Mouse (Mus musculus): ENCODE results near the gene Insl6.

The Insl6 gene

DNA sequence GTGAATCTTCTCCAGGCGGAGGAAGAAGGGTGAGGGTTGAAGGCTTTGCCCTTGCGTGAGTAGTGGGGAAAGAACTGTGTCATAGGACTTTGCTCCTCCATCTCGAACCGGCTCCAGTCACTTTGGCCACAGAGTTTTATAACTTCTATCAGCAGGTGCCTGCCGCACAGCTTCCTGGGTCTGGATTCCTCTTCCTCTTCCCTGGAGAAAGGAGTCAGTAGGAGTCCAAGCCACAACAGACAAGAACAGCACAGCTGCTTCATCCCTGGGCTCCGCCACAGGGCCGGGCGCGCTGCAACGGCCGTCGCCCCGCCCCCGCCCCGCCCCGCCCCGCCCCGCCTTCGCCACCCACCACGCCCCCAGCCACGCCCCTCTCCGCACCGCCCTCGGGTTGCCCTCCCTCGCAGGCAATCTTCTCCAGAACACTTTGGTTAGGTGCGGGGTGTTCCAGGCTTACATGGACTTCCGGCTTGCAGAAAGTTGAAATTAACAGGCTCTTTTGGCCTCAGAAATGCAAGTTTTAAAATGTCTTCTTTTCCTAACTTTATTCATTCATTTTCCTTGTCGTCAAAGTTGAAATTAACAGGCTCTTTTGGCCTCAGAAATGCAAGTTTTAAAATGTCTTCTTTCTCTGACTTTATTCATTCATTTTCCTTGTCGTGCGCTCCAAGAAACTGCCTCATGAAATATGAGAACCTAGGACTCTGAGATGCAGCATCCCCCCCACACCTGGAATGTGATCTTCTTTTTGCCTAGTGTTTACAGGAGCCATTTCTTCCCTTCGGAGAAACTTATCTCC is at the start of gene Insl6:
Insl6 (minus strand) TSS at position 304 of the 799 bp plus-strand sequence.
- DNase-seq (ENCODE audit: low spot score) = peak; percentile 27

GRCm38 (mm10) chr19:29374947-29375346 is 49.8 kb upstream of the Insl6 start:
- no peak for DNase-seq (ENCODE audit: low spot score)

DNA sequence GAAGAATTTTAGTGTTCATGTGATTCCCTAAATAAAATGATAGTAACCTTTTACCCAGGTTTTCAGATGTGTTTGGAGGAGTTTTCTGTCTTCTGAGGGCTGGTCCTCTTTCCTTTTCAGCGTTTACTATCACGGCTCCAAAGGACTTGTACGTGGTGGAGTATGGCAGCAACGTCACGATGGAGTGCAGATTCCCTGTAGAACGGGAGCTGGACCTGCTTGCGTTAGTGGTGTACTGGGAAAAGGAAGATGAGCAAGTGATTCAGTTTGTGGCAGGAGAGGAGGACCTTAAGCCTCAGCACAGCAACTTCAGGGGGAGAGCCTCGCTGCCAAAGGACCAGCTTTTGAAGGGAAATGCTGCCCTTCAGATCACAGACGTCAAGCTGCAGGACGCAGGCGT is 48.3 kb upstream of the Insl6 start:
- no peak for DNase-seq (ENCODE audit: low spot score)

- no peak for DNase-seq (ENCODE audit: low spot score)
Measured at GRCm38 (mm10) chr19:29372621-29373020, 47.5 kb upstream of the Insl6 start.

DNA sequence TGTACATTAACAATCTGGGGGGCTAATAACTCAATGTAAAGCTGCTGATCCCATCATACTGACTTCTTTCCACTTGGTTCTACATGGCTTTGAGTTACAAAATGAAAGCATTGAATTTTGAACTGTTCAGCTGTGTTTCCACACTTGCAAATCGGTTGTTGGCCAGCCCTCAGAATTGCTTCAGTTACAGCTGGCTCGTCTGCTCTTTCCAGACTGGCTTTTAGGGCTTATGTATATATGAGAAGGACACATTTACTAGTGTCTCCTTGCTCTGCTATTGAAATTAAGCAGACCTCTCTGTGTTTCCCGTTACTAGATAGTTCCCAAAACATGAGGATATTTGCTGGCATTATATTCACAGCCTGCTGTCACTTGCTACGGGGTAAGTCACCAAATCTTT is 47.0 kb upstream of the Insl6 start:
- no peak for DNase-seq (ENCODE audit: low spot score)

- DNase-seq (ENCODE audit: low spot score) = no peak
Measured at GRCm38 (mm10) chr19:29371284-29372081, 46.3 kb upstream of the Insl6 start.

- DNase-seq (ENCODE audit: low spot score) = no peak
Measured at GRCm38 (mm10) chr19:29370545-29371283, 45.6 kb upstream of the Insl6 start.

DNA sequence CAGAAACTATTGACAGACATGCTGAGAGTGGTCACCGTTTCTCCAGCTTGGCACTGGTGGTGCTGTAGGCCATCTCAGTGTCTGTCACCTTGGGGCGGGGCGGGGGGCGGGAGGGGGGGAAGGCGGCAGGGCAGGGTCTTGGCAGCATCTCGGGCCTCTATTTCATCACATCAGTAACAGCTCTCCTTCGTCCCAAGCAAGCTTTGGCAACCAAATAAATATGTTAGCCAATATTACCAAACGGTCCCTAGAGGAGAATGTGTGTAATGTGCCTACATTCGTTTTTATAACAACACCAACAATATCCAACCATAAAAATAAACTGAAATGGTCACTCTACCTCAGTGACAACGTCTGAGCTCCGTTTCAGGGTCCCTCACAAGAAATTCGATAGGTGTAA is 45.0 kb upstream of the Insl6 start:
- no peak for DNase-seq (ENCODE audit: low spot score)

GRCm38 (mm10) chr19:29368671-29369309 is 43.6 kb upstream of the Insl6 start:
- no peak for DNase-seq (ENCODE audit: low spot score)

GRCm38 (mm10) chr19:29368041-29368440 is 42.9 kb upstream of the Insl6 start:
- DNase-seq (ENCODE audit: low spot score) = no peak

- no peak for DNase-seq (ENCODE audit: low spot score)
Measured at GRCm38 (mm10) chr19:29366969-29367622, 41.9 kb upstream of the Insl6 start, which contains the start of the genes Plgrkt and Cd274. Gene Plgrkt (minus strand): TSS chr19:29367390. Gene Cd274 (plus strand): TSS chr19:29367455.

DNA sequence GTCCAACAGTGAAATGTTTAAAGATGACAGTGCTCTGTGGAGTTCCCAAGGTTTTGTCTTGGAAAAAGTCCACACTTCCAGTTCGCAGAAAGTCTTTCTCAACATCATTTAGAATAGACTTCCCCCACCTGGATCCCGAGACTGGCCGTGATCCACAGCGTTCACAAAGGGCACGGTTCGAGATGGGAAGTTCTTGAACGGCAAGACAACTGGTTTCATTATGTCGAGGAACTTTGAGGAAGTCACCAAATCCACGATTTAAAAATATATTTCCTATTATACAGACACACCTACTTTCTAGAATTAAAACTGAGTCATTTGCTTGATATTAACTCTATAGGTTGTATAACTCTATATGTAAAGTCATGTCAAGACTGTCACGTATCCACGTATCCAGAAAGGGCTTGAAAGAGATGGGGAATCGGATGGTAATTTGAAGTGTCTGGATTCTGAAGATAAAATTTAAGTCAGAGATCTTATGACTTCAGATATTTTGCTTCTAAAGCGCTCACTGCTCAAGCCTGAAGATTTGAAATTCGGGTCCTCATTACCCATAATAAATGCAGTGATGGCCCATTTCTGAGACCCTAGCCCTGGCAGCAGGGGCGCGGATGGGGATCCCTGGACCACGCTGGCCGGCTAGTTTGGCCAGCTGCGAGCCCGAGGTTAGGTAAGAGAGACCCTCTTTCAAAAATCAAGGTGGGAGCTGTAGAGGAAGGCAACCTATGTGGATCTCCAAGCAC is 41.2 kb upstream of the Insl6 start:
- no peak for DNase-seq (ENCODE audit: low spot score)

DNA sequence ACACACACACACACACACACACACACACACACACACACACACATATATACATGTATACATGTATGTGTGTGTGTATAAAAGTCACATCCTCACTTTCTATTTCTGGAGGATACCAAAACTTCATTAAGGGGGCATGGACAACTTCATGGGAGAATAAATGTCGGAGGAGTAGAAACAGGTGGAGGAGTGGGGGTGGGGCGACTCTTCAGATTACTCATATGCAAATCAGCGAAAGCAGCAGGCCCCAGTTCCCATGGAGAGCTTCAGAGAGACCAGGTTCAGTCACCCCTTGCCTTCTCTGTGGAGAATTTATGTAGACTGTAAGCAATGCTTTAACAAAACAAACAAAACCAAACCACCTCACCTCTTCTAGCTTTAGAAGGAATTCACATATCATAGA is 39.9 kb upstream of the Insl6 start:
- no peak for DNase-seq (ENCODE audit: low spot score)

DNA sequence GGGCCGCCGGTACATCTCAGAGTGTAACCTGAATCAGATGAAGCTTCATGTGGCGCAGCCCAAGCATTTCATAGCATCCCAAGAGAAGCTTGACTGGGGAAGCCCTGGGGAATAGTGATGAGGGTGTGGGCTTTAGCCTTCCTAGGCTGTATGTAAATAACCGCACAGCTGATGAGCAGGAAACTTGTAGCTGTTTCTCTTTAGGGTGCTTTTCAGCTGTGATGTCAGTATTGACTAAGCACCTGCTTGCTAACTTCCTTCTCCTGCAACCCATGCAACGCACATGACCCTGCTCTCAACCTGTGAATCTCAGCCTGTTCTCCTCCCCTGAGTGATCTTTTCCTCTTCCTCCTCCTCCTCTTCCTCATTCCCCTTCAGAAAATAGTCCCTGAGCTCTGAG is 38.9 kb upstream of the Insl6 start:
- DNase-seq (ENCODE audit: low spot score) = no peak

DNA sequence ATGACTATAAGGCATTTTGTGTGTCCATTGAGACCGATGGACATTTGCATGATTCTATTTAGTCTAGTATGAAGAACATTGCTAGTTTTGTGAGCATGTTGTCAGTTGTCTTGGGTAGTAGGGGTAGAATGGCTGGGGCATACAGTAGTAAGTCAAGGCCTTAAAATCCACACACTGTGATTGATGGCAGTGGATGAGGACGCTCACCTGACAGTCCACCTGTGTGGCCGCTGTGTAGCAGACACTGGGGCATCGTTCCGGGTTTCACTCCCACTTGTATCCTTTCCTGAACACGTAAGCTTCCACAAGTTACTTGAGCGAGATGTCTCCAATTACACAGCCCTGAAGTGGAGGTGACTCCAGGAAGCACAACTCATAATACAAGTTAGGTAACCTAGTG is 38.4 kb upstream of the Insl6 start:
- DNase-seq (ENCODE audit: low spot score) = no peak

DNA sequence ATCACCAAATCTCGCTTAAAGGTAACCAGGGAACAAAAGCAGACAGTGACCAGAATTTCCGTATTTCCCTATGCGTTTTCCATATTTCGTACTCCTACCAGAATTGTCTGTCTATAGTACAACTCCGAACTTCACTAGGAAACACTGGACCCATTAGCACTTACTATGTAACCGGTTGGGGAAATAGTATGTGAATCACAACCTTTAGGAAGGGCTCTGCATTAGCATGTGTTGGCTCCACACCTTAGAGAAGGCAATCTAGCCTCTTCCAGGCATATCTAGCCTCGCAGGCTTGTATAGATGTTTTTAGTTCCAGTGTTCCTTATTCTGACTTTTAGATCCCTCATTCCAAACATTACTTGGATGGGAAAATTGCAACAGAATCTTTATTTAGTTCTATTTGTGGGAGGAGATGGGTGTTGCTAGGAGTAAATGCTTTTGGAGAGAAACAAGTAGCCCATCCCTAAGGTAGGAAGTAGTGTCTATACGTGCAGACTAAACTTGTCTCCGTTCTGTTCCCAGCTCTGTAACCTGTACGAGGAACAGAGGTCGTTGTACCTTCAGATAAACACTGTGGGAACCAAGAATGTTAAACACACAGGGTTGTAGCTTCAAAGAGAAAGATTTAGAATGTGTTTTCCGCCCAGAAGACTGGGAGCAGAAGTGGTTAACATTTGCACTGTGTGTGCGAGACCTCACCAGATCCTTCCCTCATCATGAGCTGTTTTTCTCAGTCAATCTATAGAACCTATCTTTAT is 37.2 kb upstream of the Insl6 start:
- DNase-seq (ENCODE audit: low spot score) = no peak

- peak; percentile 70 for DNase-seq (ENCODE audit: low spot score)
Measured at GRCm38 (mm10) chr19:29361468-29362130, 36.4 kb upstream of the Insl6 start.

DNA sequence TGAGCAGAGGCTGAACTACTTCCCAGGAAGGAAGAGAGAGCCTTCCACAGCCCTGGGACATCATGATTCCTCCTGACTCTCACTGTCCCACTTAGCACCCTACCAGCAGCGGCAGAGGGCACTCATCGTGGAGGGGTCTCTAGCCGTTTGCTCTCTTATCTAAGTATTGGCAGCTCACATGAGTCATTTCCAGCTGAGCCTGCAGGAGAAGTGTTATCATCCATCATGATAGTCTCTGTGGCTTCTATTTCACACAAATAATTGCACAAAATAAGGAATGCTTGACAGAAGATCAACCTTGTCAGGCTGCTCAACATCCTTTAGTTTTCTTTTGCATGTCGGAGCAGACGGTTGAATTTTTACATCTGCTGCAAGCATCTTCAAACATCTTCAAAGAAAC is 35.1 kb upstream of the Insl6 start:
- DNase-seq (ENCODE audit: low spot score) = no peak

- no peak for DNase-seq (ENCODE audit: low spot score)
Measured at GRCm38 (mm10) chr19:29356281-29356680, 31.1 kb upstream of the Insl6 start.

Data from urinary bladder, postnatal 10 days (tissue).